In genomic region chr3:19953425-19953824, GRCm38 (mm10) we compare ENCODE assay signal across 10 mouse cellular contexts. TPM values are rescaled to one million over a fixed set of nuclear protein-coding genes. Genes with fewer than 3 reads are reported as not detected.
A peak's percentile ranks its signal among the peaks of the same experiment; 100 is the strongest.
DNase-seq lines count a peak whose midpoint lies in the region; ATAC-seq and TF ChIP-seq lines count a peak whose summit lies in the region.
"Had no signal": no experiment of that assay in that cellular context is flagged by ENCODE, and none has a peak within 500 bp of the region (broad histone marks: within the 10 kb centered on the region; RNA-seq: fewer than 3 reads in every experiment).

No protein-coding gene starts in this region.

- peaks cover 6% of the 10 kb centered on the region for H3K4me1 ChIP-seq in heart, embryonic 12.5 days (replicated peaks)
- H3K4me1 ChIP-seq in lung, embryonic 14.5 days (ENCODE audit: insufficient read depth) = 0 out of 2 replicates have a peak, but pooled peaks cover 3% of the 10 kb centered on the region
- H3K4me1 ChIP-seq in embryonic fibroblast, embryonic 13.5 days (ENCODE audit: control insufficient read depth, insufficient read depth, low read length) = peaks cover 7% of the 10 kb centered on the region; the same call in 1 of the 2 replicates
- H3K4me1 ChIP-seq in olfactory bulb, adult 2 months (ENCODE audit: control insufficient read depth, insufficient read depth, low read length) = no peaks in the 10 kb centered on the region
- H3K4me1 ChIP-seq: megakaryocyte, embryonic 14.5 days had no signal

- TF ChIP-seq CTCF in lung, embryonic 14.5 days (IDR thresholded peaks at IDR 0.05; ENCODE audit: low read depth) = no peak
- no peak for TF ChIP-seq CTCF in embryonic fibroblast, embryonic 13.5 days (IDR thresholded peaks at IDR 0.05; ENCODE audit: borderline replicate concordance, insufficient read depth, low read length)
- TF ChIP-seq CTCF in olfactory bulb, adult 2 months (IDR thresholded peaks at IDR 0.05; ENCODE audit: insufficient read depth, low read depth, low read length) = no peak

- H3K36me3 ChIP-seq in heart, embryonic 12.5 days = no peaks in the 10 kb centered on the region
- H3K36me3 ChIP-seq in lung, embryonic 14.5 days (ENCODE audit: insufficient read depth) = no peaks in the 10 kb centered on the region
- H3K36me3 ChIP-seq: neural tube, embryonic 13.5 days had no signal

- no peak overlapping the region for H3K4me2 ChIP-seq in heart, embryonic 12.5 days
- H3K4me2 ChIP-seq in lung, embryonic 14.5 days = no peak overlapping the region
- H3K4me2 ChIP-seq: neural tube, embryonic 13.5 days had no signal

- intact Hi-C loops in left cerebral cortex, postnatal 14 days (cut with DNase I) = no loop called here

- no peak for DNase-seq in heart, postnatal 4 days
- no peak for DNase-seq in lung, embryonic 14.5 days
- DNase-seq in lung, adult 18-20 months = no peak
- DNase-seq in adrenal gland, postnatal 4 days (ENCODE audit: low spot score in 2 of 2) = no peak
- no peak for DNase-seq in left cerebral cortex, postnatal 14 days (ENCODE audit: low spot score in 2 of 2)

- H3K9ac ChIP-seq in heart, embryonic 12.5 days = no peak overlapping the region
- H3K9ac ChIP-seq in lung, embryonic 14.5 days = no peak overlapping the region
- H3K9ac ChIP-seq: neural tube, embryonic 13.5 days had no signal

- H3K4me3 ChIP-seq in heart, embryonic 12.5 days = no peak overlapping the region
- no peak overlapping the region for H3K4me3 ChIP-seq in lung, embryonic 14.5 days (ENCODE audit: low read depth, low read length)
- no peak overlapping the region for H3K4me3 ChIP-seq in embryonic fibroblast, embryonic 13.5 days (ENCODE audit: insufficient read depth, low read length)
- no peak overlapping the region for H3K4me3 ChIP-seq in olfactory bulb, adult 2 months (ENCODE audit: insufficient read depth, low read depth, low read length)
- H3K4me3 ChIP-seq: megakaryocyte, embryonic 14.5 days; neural tube, embryonic 13.5 days had no signal

- no peak for TF ChIP-seq POLR2A in embryonic fibroblast, embryonic 13.5 days (IDR thresholded peaks at IDR 0.05; ENCODE audit: low read depth, low read length)
- TF ChIP-seq POLR2A in olfactory bulb, adult 2 months (IDR thresholded peaks at IDR 0.05; ENCODE audit: insufficient read depth, low read depth, low read length) = no peak

- no peaks in the 10 kb centered on the region for H3K27me3 ChIP-seq in heart, embryonic 12.5 days (replicated peaks)
- no peaks in the 10 kb centered on the region for H3K27me3 ChIP-seq in lung, embryonic 14.5 days (ENCODE audit: insufficient read depth, low read length)
- H3K27me3 ChIP-seq: megakaryocyte, embryonic 14.5 days; neural tube, embryonic 13.5 days had no signal

- 0 out of 2 replicates have a peak, but pooled peaks have one; percentile 53 for ATAC-seq in heart, embryonic 12.5 days (ENCODE audit: insufficient number of reproducible peaks, low FRiP score)
- ATAC-seq in lung, embryonic 14.5 days (ENCODE audit: insufficient read depth) = peak; percentile 12; the same call in 1 of the 2 replicates

- H3K9me3 ChIP-seq in heart, embryonic 12.5 days (replicated peaks) = no peaks in the 10 kb centered on the region
- no peaks in the 10 kb centered on the region for H3K9me3 ChIP-seq in lung, embryonic 14.5 days (ENCODE audit: low read depth, low read length)
- H3K9me3 ChIP-seq: megakaryocyte, embryonic 14.5 days; neural tube, embryonic 13.5 days had no signal

- WGBS in heart, embryonic 12.5 days = 63% methylated on average over 1 of the region's 1 CpGs
- WGBS in lung, embryonic 14.5 days = 53% methylated on average over 1 of the region's 1 CpGs
- 28% methylated on average over 1 of the region's 1 CpGs for WGBS in olfactory bulb, adult 2 months

- peak overlapping the region; percentile 82 for H3K27ac ChIP-seq in heart, embryonic 12.5 days (ENCODE audit: poor library complexity, severe bottlenecking)
- H3K27ac ChIP-seq in lung, embryonic 14.5 days (ENCODE audit: low read depth) = peak overlapping the region; percentile 44; the same call in 1 of the 2 replicates
- peak overlapping the region; percentile 77 for H3K27ac ChIP-seq in embryonic fibroblast, embryonic 13.5 days (ENCODE audit: insufficient read depth, low read length)
- peak overlapping the region; percentile 69; the same call in 1 of the 2 replicates for H3K27ac ChIP-seq in olfactory bulb, adult 2 months (ENCODE audit: insufficient read depth, low read depth, low read length)
- H3K27ac ChIP-seq: neural tube, embryonic 13.5 days had no signal

RNA-seq across cellular contexts. Expression of gene Cp, which starts 3.4 kb away (rescaled TPM):
- polyA plus RNA-seq in heart, embryonic 12.5 days (2016; fragmentation: Nextera tagmentation; extraction: Ambion mirVana) = 0.41 and 0.58 TPM in 2 replicates
- total RNA-seq in heart, postnatal 4 days (2021) = 10 to 100 TPM in 1 of 2 experiments, 1 to 10 TPM in 1; 9.6 to 10.4 TPM
- 0.89 and 1.1 TPM in 2 replicates for polyA plus RNA-seq in lung, embryonic 14.5 days (2014; fragmentation: Nextera tagmentation; extraction: Ambion mirVana)
- polyA plus RNA-seq in embryonic fibroblast, embryonic 13.5 days (2011; ENCODE audit: insufficient read length, low read depth, missing spikeins) = 5.6 and 5.8 TPM in 2 replicates
- polyA plus RNA-seq in olfactory bulb, adult 2 months (2012; ENCODE audit: insufficient read depth, insufficient read length, low replicate concordance, missing spikeins) = not detected in 2 replicates
- 100 to 1,000 TPM in 1 of 2 experiments, 10 to 100 TPM in 1; 32.9 to 105 TPM for total RNA-seq in adrenal gland, postnatal 4 days (2021)
- total RNA-seq in left cerebral cortex, postnatal 14 days (2021) = 10 to 100 TPM in 1 of 2 experiments, 1 to 10 TPM in 1; 8.2 to 10.1 TPM
